Mouse (Mus musculus): Measurements from ENCODE around the gene Pdhx.

GRCm38 (mm10) chr2:103040896-103041295 is 32.4 kb downstream of the Pdhx start:
- TF ChIP-seq GATA1 (IDR thresholded peaks at IDR 0.05; ENCODE audit: borderline replicate concordance, low read length), result no peak
- no peak for TF ChIP-seq FLI1 (IDR thresholded peaks at IDR 0.05; ENCODE audit: low read length)

Measured in megakaryocyte, embryonic 14.5 days (primary cell).